Mouse (Mus musculus) forebrain, embryonic 10.5 days (tissue): ENCODE measurements around the gene Igbp1b. TPM values are rescaled to one million over a fixed set of nuclear protein-coding genes. Genes with fewer than 3 reads are reported as not detected.
A peak's percentile ranks its signal among the peaks of the same experiment; 100 is the strongest.

Experiments used
- DNase-seq: peaks from one replicate; pipeline ENCODE4 v3.0.0-alpha.2; 2017; ENCODE audit warnings: low spot score; ENCODE audit errors: extremely low spot score
- H3K27ac ChIP-seq: fragments of 300-500 bp; sonication (generic); 2 replicates; pipeline ENCODE4 v1.5.1; 2016; ENCODE audit warnings: mild to moderate bottlenecking
- H3K27me3 ChIP-seq: fragments of 300-500 bp; sonication (generic); 2 replicates; pipeline ENCODE4 v1.6.1; 2016; ENCODE audit warnings: mild to moderate bottlenecking; ENCODE audit not compliant: poor library complexity, severe bottlenecking
- H3K36me3 ChIP-seq: fragments of 300-500 bp; sonication (generic); replicated peaks from 2 replicates; pipeline ENCODE4 v1.6.1; 2016; ENCODE audit warnings: mild to moderate bottlenecking, moderate library complexity
- H3K4me1 ChIP-seq: fragments of 300-500 bp; sonication (generic); 2 replicates; pipeline ENCODE4 v1.6.1; 2016
- H3K4me3 ChIP-seq: fragments of 300-500 bp; sonication (generic); 2 replicates; pipeline ENCODE4 v1.5.1; 2016; ENCODE audit warnings: mild to moderate bottlenecking, moderate library complexity
- H3K9me3 ChIP-seq: fragments of 300-500 bp; sonication (generic); 2 replicates; pipeline ENCODE4 v1.6.1; 2016; ENCODE audit warnings: mild to moderate bottlenecking, moderate library complexity
- WGBS: fragments of 180-500 bp; shearing (Covaris S2); methylation state at CpG from one replicate; pipeline ENCODE4 v1.1.7; 2016; 5-methylcytosine and 5-hydroxymethylcytosine counted together
- polyA plus RNA-seq: library from polyadenylated mRNA; unstranded; fragments of >200 nt; fragmentation: Nextera tagmentation; extraction: Ambion mirVana; gene quantifications from 2 replicates; pipeline ENCODE4 v1.2.1, GENCODE M21; 2016

Gene Igbp1b
- polyA plus RNA-seq = not detected in 2 replicates

- Histone ChIP-seq H3K27ac (no peak within 1 kb of the TSS), H3K27me3 (no peaks in the 10 kb centered on the region), H3K4me1 (no peaks in the 10 kb centered on the region), H3K4me3 (no peak within 1 kb of the TSS), H3K9me3 (no peaks in the 10 kb centered on the region), H3K36me3 (no peaks in the 10 kb centered on the region)
- 80% methylated on average over 3 of the region's 3 CpGs for WGBS
- no peak for DNase-seq
Measured at GRCm38 (mm10) chr6:138658516-138658915, at the start of gene Igbp1b. Gene Igbp1b (minus strand): TSS chr6:138658544.

- no peak overlapping the region for H3K27ac ChIP-seq
- no peaks in the 10 kb centered on the region for H3K9me3 ChIP-seq
- H3K4me1 ChIP-seq = no peaks in the 10 kb centered on the region
- no peak for DNase-seq
- H3K36me3 ChIP-seq = no peaks in the 10 kb centered on the region
- H3K4me3 ChIP-seq = no peak overlapping the region
- H3K27me3 ChIP-seq = no peaks in the 10 kb centered on the region
Measured at GRCm38 (mm10) chr6:138682959-138683358, 24.6 kb upstream of the Igbp1b start.

DNA sequence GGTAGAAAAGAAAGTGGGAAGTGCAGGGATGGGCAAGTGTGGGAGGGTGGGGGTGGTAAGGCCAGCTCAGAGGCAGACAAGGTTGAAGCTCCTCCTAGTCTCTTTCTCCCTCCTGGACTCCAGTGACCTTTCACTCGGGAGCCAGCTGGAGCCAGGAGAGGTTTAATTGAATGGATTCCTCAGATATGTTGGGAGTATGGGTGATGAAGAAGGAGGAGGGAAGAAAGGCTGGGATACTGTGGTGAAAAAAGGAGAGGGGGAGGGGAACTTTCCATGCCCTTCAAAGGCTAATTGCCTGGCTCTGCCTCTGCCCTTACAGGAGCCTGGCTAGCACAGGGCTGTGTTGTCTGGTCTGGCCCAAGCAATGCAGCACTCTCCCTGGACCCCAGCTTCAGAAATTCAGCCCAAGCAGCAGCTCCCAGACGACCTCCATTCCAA is 14.4 kb upstream of the Igbp1b start:
- Histone ChIP-seq H3K36me3 (no peaks in the 10 kb centered on the region), H3K27me3 (no peaks in the 10 kb centered on the region), H3K9me3 (no peaks in the 10 kb centered on the region), H3K4me1 (peaks cover 15% of the 10 kb centered on the region), H3K27ac (peak overlapping the region; percentile 71), H3K4me3 (no peak overlapping the region)
- no peak for DNase-seq
- WGBS = 0% methylated on average over 2 of the region's 2 CpGs

DNA sequence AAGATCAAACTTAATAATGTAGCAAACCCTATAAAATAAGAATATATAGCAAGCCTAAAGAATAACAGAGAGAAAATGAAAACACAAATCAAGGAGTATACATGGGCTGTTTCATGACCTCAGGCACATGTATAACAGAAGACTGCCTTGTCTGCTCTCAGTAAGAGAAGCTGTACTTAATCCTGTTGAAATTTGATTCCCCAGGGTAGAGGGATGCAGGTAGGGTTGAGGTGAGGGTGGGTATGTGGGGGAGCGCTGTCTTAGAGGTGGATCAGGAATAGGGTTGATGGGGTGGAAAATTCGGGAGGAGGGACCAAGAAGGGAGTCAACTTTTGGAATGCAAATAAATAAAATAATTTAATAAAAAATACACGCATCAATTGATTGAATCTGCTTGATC is 7.1 kb upstream of the Igbp1b start:
- Histone ChIP-seq H3K4me1 (no peaks in the 10 kb centered on the region), H3K36me3 (no peaks in the 10 kb centered on the region), H3K4me3 (no peak overlapping the region), H3K27ac (no peak overlapping the region), H3K9me3 (no peaks in the 10 kb centered on the region), H3K27me3 (no peaks in the 10 kb centered on the region)
- 78% methylated on average over 3 of the region's 3 CpGs for WGBS
- DNase-seq = no peak

- WGBS = 96% methylated on average over 2 of the region's 2 CpGs
- H3K27ac ChIP-seq = no peak overlapping the region
- no peaks in the 10 kb centered on the region for H3K9me3 ChIP-seq
- H3K27me3 ChIP-seq = no peaks in the 10 kb centered on the region
- H3K4me1 ChIP-seq = no peaks in the 10 kb centered on the region
- H3K36me3 ChIP-seq = no peaks in the 10 kb centered on the region
- no peak for DNase-seq
- H3K4me3 ChIP-seq = no peak overlapping the region
Measured at GRCm38 (mm10) chr6:138645604-138646003, 12.7 kb downstream of the Igbp1b start.

GRCm38 (mm10) chr6:138639351-138639750 is 19.0 kb downstream of the Igbp1b start:
- Histone ChIP-seq H3K27me3 (no peaks in the 10 kb centered on the region), H3K4me3 (no peak overlapping the region), H3K9me3 (peaks cover 4% of the 10 kb centered on the region; the same call in 1 of the 2 replicates), H3K27ac (no peak overlapping the region), H3K4me1 (no peaks in the 10 kb centered on the region), H3K36me3 (no peaks in the 10 kb centered on the region)
- WGBS = 79% methylated on average over 4 of the region's 4 CpGs
- no peak for DNase-seq

DNA sequence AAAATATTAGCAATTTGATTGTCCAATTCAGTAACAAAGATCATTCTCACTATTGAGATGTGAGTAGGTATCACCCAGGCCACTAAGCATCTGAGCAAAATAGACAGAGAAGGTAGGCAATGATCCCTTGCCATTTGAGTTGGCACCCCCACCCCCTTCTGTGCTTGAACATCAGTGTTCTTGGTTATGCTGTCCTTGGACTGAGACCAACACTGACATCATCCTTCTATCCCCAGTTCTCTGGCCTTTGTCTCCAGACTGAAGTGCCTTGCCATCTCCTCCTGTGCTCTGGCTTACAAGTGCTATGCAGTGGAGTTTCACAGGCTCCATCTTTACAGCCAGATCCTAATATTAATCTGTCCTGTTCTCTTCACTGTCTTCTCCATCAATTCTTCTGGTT is 37.6 kb downstream of the Igbp1b start:
- Histone ChIP-seq H3K36me3 (no peaks in the 10 kb centered on the region), H3K4me1 (no peaks in the 10 kb centered on the region), H3K27ac (no peak overlapping the region), H3K4me3 (no peak overlapping the region), H3K27me3 (no peaks in the 10 kb centered on the region), H3K9me3 (no peaks in the 10 kb centered on the region)
- no peak for DNase-seq

DNA sequence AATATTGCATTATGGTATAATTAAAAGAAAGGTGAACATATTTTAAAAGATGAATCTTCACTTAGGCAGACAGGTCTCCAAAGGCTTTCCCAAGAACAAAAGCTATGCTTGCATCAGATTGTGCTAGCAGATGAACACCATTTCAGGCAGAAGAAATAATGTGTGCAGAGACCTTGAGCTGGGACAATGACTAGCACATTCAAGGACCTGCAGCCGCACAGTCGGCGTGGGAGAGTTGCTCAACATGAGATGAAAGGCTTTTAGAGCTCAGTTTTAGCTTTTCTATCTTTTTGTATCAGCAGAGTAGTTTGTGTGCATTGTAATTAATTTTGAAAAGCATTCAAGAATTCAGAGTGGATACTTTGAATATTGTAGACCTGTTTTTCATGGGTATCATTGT is 39.9 kb downstream of the Igbp1b start:
- no peaks in the 10 kb centered on the region for H3K36me3 ChIP-seq
- no peak overlapping the region for H3K27ac ChIP-seq
- H3K4me3 ChIP-seq = no peak overlapping the region
- no peaks in the 10 kb centered on the region for H3K9me3 ChIP-seq
- DNase-seq = no peak
- no peaks in the 10 kb centered on the region for H3K27me3 ChIP-seq
- peaks cover 5% of the 10 kb centered on the region; the same call in 1 of the 2 replicates for H3K4me1 ChIP-seq
- 94% methylated on average over 3 of the region's 3 CpGs for WGBS

Other genes starting within 250 kb of the Igbp1b start
- 22.4 and 27.0 TPM in 2 replicates for gene Lmo3, start 76.6 kb downstream of the Igbp1b start, polyA plus RNA-seq